Mouse (Mus musculus) kidney, embryonic 15.5 days (tissue): Measurements from ENCODE around the gene Vsig8. TPM values are rescaled to one million over a fixed set of nuclear protein-coding genes. Genes with fewer than 3 reads are reported as not detected.

Source experiments
- ATAC-seq: fragments of 200-750 bp; cut with Nextera tagmentation; replicated peaks from 2 replicates; pipeline ENCODE4 v1.8.0; 2017; ENCODE audit warnings: moderate TSS enrichment; ENCODE audit not compliant: low FRiP score
- H3K27ac ChIP-seq: fragments of 300-500 bp; sonication (generic); 2 replicates; pipeline ENCODE4 v1.5.1; 2015; ENCODE audit warnings: mild to moderate bottlenecking, inconsistent platforms
- H3K27me3 ChIP-seq: fragments of 300-500 bp; sonication (generic); 2 replicates; pipeline ENCODE4 v1.6.1; 2015; ENCODE audit warnings: inconsistent platforms
- H3K36me3 ChIP-seq: fragments of 300-500 bp; sonication (generic); 2 replicates; pipeline ENCODE4 v1.6.1; 2015; ENCODE audit warnings: inconsistent platforms
- H3K4me1 ChIP-seq: fragments of 300-500 bp; sonication (generic); 2 replicates; pipeline ENCODE4 v1.6.1; 2015; ENCODE audit warnings: inconsistent platforms
- H3K4me2 ChIP-seq: fragments of 300-500 bp; sonication (generic); 2 replicates; pipeline ENCODE4 v1.6.1; 2015; ENCODE audit warnings: moderate library complexity, mild to moderate bottlenecking, inconsistent platforms
- H3K4me3 ChIP-seq: fragments of 300-500 bp; sonication (generic); replicated peaks from 2 replicates; pipeline ENCODE4 v1.5.1; 2015; ENCODE audit warnings: mild to moderate bottlenecking, inconsistent platforms
- H3K9ac ChIP-seq: fragments of 300-500 bp; sonication (generic); 2 replicates; pipeline ENCODE4 v1.6.1; 2015; ENCODE audit warnings: mild to moderate bottlenecking, inconsistent platforms
- H3K9me3 ChIP-seq: fragments of 300-500 bp; sonication (generic); replicated peaks from 2 replicates; pipeline ENCODE4 v1.6.1; 2016; ENCODE audit warnings: inconsistent platforms
- WGBS: fragments of 180-500 bp; shearing (Covaris S2); methylation state at CpG from one replicate; pipeline ENCODE4 v1.1.7; 2015; ENCODE audit warnings: mixed read lengths; 5-methylcytosine and 5-hydroxymethylcytosine counted together
- polyA plus RNA-seq: library from polyadenylated mRNA; unstranded; fragments of >200 nt; fragmentation: Nextera tagmentation; extraction: Ambion mirVana; gene quantifications from 2 replicates; pipeline ENCODE4 v1.2.1, GENCODE M21; 2015

The Vsig8 gene
- polyA plus RNA-seq, 1 experiment from 2014 or later, result 0.57 TPM

DNA sequence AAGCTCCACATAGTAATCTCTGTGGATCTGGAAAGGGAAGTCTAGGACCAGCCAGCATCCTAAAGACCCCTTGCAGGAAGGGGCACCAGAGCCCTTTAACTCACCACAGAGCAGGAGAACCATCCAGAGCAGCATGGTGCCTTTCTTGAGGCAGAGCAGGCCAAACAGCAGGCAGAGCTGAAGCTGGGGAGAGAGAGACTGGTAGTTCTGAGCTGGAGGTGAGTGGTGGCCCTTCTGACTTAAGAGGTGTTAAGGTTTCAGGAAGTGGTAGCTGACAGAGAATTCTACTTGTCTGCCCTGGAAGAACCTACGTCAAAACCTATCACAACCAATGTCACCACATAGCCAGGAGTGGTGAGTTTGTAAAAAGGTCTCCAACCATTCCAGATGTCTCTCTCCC is 46.6 kb downstream of the Vsig8 start, which contains the start of gene Fcrl6:
TSS of gene Fcrl6 (minus strand) at position 226 of the 400 bp plus-strand sequence.
- Histone ChIP-seq H3K4me2 (no peak within 1 kb of the TSS), H3K9me3 (no peaks in the 10 kb centered on the region), H3K9ac (no peak within 1 kb of the TSS), H3K27me3 (no peaks in the 10 kb centered on the region), H3K4me3 (no peak within 1 kb of the TSS), H3K4me1 (no peaks in the 10 kb centered on the region), H3K27ac (no peak within 1 kb of the TSS), H3K36me3 (no peaks in the 10 kb centered on the region)
- ATAC-seq, result no peak
- 93% methylated on average over 1 of the region's 1 CpGs for WGBS

DNA sequence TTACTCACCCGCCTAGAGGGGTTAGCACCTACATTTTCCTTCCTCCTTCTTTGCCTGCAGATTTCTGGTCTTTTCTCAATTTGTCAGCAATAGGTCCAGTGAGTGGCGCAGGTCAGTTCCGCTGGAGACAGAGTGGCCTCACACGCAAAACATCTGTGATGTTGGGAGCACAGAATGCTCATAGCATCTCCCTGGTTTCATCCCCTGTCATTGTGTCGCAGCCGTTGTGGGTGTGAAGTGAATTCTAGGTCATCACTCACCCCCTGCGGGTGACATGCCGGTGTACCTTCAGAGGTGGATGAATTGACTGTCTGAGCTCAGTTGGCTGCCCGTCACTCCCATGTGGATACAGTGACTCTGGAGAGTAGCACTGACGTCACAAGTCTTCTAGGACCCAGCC is 55.6 kb downstream of the Vsig8 start:
- Histone ChIP-seq H3K9me3 (no peaks in the 10 kb centered on the region), H3K27me3 (0 out of 2 replicates have a peak, but pooled peaks cover 4% of the 10 kb centered on the region), H3K4me1 (peaks cover 13% of the 10 kb centered on the region), H3K4me3 (no peak overlapping the region), H3K4me2 (no peak overlapping the region), H3K9ac (no peak overlapping the region), H3K27ac (no peak overlapping the region), H3K36me3 (no peaks in the 10 kb centered on the region)
- WGBS, result 84% methylated on average over 10 of the region's 10 CpGs
- no peak for ATAC-seq

DNA sequence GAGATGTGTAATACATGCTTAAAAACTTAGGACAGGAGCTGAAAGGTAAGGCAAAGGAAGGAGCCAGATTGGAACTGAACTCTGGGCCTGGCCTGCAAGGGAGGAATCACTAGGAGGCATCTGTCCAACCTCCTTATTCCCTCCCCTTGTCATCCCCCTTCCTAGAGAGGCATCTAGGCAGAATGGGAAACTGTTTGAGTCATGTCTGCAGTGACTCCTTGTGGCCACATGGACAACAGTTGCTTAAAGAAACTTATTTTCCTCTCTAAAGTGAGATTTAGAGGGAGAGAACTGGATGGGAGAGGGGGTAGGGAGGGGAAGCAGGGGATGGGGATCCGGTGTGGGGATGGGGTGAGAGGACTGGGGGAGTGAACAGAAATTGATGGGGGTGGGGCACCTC is 57.0 kb downstream of the Vsig8 start:
- Histone ChIP-seq H3K9ac (no peak overlapping the region), H3K27me3 (0 out of 2 replicates have a peak, but pooled peaks cover 4% of the 10 kb centered on the region), H3K9me3 (no peaks in the 10 kb centered on the region), H3K36me3 (no peaks in the 10 kb centered on the region), H3K4me3 (no peak overlapping the region), H3K27ac (no peak overlapping the region), H3K4me2 (no peak overlapping the region), H3K4me1 (peaks cover 27% of the 10 kb centered on the region)
- ATAC-seq, result no peak
- 48% methylated on average over 1 of the region's 1 CpGs for WGBS

Other genes starting within 250 kb of the Vsig8 start
- gene Kcnj9, start 226.6 kb upstream of the Vsig8 start, polyA plus RNA-seq, result not detected in 2 replicates
- 0.83 and 1.0 TPM in 2 replicates for gene Kcnj10, start 214.7 kb upstream of the Vsig8 start, polyA plus RNA-seq
- gene Pigm, start 179.4 kb upstream of the Vsig8 start, polyA plus RNA-seq, result 7.6 and 7.9 TPM in 2 replicates
- 0.73 and 1.1 TPM in 2 replicates for gene Slamf9, start 80.6 kb upstream of the Vsig8 start, polyA plus RNA-seq
- 45.0 and 46.0 TPM in 2 replicates for gene Igsf9, start 74.2 kb upstream of the Vsig8 start, polyA plus RNA-seq
- 246 and 251 TPM in 2 replicates for gene Tagln2, start 55.9 kb upstream of the Vsig8 start, polyA plus RNA-seq
- gene Cfap45, start 35.1 kb upstream of the Vsig8 start, polyA plus RNA-seq, result 1.4 and 2.2 TPM in 2 replicates
- gene Slamf8, start 34.6 kb downstream of the Vsig8 start, polyA plus RNA-seq, result 0.10 and 0.17 TPM in 2 replicates
- gene Fcrl6, start 46.6 kb downstream of the Vsig8 start, polyA plus RNA-seq, result not detected in 2 replicates
- gene Dusp23, start 77.0 kb downstream of the Vsig8 start, polyA plus RNA-seq, result 15.4 and 17.2 TPM in 2 replicates
- 0.82 and 1.0 TPM in 2 replicates for gene Crp, start 142.1 kb downstream of the Vsig8 start, polyA plus RNA-seq